Mouse (Mus musculus) lung, postnatal 4 days (tissue): Measurements from ENCODE around the gene Adamts2.

Source experiments
- DNase-seq, 2 experiments: peaks; one replicate each; pipeline ENCODE4 v3.0.0; 2021

Adamts2 gene

GRCm38 (mm10) chr11:50739453-50739852, 137.6 kb downstream of the Adamts2 start:
- DNase-seq = no peak

GRCm38 (mm10) chr11:50742146-50742545, 140.3 kb downstream of the Adamts2 start:
- no peak for DNase-seq

GRCm38 (mm10) chr11:50744971-50745370, 143.1 kb downstream of the Adamts2 start:
- peak; percentile 55 to 80 for DNase-seq

DNA sequence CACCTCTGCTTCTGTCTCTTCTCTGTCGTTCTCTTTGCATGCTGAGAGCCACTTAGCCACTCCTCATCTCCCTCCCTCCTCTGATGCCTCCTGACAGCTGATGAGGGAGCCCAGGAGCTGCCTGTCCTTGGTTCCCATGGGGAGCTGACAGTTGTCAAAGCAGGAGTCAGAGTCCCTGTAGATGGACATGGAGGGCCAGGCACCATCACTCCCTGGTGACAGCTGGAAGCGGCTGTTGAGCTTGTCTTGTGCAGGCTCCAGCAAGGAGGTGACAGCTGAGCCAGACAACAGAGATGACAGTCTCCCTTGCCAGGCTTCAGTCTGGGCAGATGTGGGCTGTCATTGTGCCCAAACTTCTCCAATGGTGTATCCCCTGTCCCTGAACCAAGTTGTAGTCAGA, 144.6 kb downstream of the Adamts2 start:
- peak; percentile 54 to 88 for DNase-seq

GRCm38 (mm10) chr11:50750983-50751585, 149.2 kb downstream of the Adamts2 start:
- no peak for DNase-seq

DNA sequence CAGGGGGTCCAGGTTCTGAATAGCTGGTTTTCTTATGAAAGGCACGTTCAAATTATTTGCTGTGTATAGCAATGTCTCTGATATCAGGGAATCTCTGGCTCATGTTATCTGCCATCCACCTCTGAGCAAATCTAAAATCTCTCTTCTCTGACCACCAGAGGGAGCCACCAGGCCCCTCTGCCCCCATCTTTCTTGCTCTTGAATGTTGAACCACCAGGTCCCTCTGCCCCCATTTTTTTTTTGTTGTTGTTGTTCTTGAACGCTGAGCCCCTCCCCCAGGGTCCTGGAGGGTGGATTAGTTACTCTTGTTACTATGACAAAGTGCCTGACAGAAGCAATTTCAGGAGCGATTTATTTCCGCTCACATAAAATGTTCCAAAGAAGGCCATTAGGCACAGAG, 155.9 kb downstream of the Adamts2 start:
- DNase-seq = no peak

DNA sequence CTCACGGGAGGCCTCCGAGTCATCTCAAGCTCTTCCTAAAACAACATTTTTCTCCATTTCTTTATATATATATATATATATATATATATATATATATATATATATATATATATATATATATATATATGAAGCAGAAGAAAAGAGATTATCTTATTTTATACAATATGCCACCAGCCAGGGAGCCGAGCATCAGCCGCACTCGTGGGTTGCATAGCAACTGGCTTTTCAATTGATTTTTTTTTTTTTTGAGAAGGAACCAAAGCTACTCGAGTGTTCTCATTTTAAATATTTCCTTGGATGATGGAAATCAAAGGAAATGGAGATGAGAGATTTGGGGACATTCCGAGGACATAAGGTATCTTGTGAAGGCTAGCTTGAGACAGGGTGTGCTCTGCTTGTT, 164.6 kb downstream of the Adamts2 start:
- no peak for DNase-seq

- peak in 1 of 2 experiments; percentile 38 for DNase-seq
These were observed 165.2 kb downstream of the Adamts2 start for GRCm38 (mm10) chr11:50767039-50767438.

DNA sequence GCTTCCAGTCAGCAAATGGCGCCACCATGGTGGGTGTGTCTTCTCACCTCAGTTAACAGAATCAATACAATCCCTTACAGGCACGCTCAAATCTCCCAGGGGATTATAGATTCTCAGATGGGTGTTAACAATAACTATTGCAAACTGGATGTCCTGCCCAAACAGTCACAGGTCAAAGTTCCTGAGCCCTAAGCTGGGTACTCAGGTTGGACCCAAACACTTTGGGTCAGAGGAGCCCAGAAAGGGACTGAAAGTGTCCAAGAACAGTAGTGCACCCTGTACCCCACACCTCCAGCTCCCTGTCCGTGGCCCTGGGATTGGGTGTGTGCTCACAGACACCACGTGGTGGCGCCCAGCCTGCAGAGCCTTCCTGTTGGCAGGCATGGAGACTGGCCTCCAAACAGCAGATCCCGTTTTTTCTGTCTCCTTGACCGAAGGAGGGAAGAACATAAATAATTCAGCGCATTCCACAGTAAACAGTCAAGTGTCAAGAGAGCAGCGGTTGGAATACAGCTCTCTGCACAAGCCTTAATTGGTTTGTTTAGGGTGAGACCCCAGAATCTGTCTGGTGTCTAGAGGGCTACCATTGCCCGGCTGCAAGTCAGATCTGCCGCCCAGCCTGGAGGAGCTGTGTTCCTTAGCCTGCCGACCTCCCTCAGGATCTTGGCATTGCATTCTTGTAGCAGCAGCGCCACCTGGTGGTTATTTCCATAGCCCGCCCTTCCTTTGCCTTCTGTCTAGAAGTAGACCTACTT, 167.3 kb downstream of the Adamts2 start:
- peak; percentile 86 to 90 for DNase-seq

GRCm38 (mm10) chr11:50771006-50771405, 169.1 kb downstream of the Adamts2 start:
- DNase-seq = no peak

- no peak for DNase-seq
These were observed 195.8 kb downstream of the Adamts2 start for GRCm38 (mm10) chr11:50797674-50798073.

- no peak for DNase-seq
These were observed 197.0 kb downstream of the Adamts2 start for GRCm38 (mm10) chr11:50798836-50799235.

- DNase-seq = no peak
These were observed 212.3 kb downstream of the Adamts2 start for GRCm38 (mm10) chr11:50814233-50814632.

DNA sequence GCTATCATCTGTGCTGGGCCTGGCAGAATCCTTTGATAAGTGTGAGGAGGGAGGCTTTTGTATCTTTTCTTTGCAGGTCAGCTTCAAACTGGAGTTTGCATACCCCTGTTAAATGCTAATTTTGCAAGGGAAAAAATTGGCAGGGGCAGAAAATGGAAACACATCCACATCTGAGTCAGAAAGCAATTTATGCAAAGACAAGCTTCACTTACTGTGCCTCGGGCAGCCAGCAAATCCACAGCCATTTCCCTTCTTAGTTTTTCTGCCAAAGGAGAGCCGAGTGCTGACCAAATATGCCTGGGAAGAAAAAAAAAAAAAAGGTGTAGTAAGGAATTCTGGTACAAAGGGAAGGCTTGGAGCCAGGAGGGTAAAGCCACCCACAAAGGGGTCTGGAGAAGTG, 224.3 kb downstream of the Adamts2 start:
- no peak for DNase-seq

DNA sequence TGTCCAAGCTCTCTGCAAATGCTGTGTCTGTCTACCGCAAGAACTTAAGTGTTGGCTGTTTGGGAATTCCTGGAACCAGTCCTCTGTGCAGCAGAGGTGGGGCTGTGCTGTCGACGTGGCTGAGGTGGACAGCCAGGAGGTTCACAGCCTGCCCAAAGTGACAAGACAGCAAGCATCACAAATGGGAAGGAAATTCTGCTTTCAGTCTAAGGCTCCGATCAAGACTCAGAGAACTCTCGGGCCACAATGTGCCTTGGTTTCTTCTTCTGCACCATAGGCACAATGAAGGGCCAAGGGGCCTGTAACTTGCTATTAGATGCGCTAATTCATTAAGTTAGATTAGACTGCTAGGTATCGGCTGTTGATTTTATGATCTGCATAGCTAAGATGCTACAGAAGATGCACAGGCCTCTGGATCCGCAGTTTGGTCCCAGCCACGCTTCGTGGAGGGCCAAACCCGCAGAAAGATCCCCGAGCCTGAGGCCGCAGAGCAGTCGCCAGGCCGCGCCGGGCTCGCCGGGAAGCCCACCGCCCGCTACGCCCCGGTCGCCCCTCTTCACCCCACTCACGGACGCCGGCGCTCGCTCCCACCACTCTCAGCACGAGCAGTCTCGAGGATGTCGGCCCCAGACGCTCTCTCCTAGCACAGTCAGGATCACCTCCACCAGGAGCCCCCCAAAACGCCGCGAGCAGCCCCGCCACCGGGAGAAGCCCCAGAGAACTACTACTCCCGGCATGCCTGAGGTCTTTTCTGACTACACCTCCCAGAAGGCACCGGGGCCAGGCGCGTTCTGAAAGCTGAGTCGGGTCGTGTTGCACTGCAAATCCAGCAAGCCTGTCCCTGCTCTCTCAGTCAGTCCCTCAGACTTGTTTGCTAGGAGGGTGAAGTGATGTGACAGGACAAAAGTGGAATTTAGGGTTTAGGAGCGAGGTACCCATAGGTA, 225.4 kb downstream of the Adamts2 start, which contains the start of gene Zfp354c:
Zfp354c (minus strand) TSS at position 715 of the 944 bp plus-strand sequence.
- DNase-seq = peak; percentile 86 to 87

GRCm38 (mm10) chr11:50835727-50836126, 233.8 kb downstream of the Adamts2 start:
- no peak for DNase-seq

- DNase-seq = peak; percentile 89 to 90
These were observed 239.3 kb downstream of the Adamts2 start, which contains the start of gene Zfp879 for GRCm38 (mm10) chr11:50841023-50841735. TSS of gene Zfp879 (minus strand) at chr11:50841552.

GRCm38 (mm10) chr11:50845951-50846350, 244.1 kb downstream of the Adamts2 start:
- no peak for DNase-seq

- DNase-seq = no peak
These were observed 245.2 kb downstream of the Adamts2 start for GRCm38 (mm10) chr11:50847047-50847446.

DNA sequence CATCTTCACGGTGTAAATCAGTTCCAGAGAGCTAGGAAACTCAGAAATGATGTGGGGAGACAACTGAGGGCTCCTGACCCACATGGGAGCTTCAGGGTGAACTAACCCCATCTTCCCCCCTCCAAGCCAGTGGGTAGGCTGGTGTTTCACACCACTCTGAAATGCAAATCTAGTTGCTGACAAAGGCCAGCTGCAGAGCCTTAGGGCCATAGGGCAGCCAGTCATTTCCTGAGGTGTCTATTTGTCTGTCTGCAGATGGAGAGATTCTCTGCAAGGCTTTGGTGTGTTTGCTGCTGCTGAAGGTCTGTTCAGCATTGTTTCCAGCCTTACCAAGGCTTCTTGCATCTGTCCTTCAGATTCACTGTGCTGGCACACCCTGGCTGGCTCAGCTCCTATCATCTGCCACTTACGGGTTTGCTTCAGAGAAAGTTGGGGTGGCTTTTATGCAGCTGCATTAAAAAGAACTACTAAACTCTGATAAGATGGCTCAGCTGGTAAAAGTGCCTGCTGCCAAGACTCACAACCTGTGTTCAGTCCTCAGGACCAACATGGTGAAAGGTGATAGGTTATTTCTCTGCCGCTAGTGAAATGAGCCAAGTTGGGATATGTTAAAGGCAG, 246.7 kb downstream of the Adamts2 start:
- no peak for DNase-seq

DNA sequence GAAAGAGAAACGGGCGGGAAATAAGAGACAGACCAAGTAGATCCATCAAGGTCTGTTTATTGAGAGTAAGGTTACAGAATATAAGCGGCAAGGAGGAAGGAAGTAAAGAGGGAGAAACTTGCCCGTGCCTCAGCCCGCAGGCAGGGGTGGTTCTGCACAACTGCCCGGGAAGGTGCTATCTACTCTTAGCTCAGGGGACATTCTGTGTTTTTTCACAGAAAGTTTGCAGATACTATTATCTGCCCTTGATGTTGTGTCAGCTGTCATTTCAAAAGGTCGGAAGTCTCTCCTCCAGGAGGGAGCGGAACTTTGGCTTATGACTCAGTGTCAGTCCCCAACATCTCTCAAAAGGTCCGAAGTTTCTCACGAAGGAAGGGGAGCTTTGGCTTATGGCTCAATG, 247.4 kb downstream of the Adamts2 start:
- DNase-seq = no peak

- DNase-seq = no peak
These were observed 248.4 kb downstream of the Adamts2 start, which contains the start of gene Grm6 for GRCm38 (mm10) chr11:50850177-50850735. TSS of gene Grm6 (plus strand) at chr11:50850685.
